Mouse (Mus musculus) heart, adult 2 months (tissue): ENCODE data around the gene Olfr701.

Experiments used
- CTCF ChIP-seq: fragments of 200-600 bp; IDR thresholded peaks from 2 replicates; pipeline ENCODE4 v1.8.1; 2022; ENCODE audit warnings: antibody characterized with exemption, mild to moderate bottlenecking, moderate library complexity
- EP300 ChIP-seq: fragments of 200-500 bp; IDR thresholded peaks from 2 replicates; pipeline ENCODE4 v1.6.1; 2011; ENCODE audit warnings: low read depth, low read length, control low read depth; ENCODE audit not compliant: insufficient read depth
- POLR2A ChIP-seq: fragments of 200-500 bp; IDR thresholded peaks from 2 replicates; pipeline ENCODE4 v1.6.1; 2011; ENCODE audit warnings: mild to moderate bottlenecking, low read depth, low read length, control low read depth; ENCODE audit not compliant: insufficient read depth

DNA sequence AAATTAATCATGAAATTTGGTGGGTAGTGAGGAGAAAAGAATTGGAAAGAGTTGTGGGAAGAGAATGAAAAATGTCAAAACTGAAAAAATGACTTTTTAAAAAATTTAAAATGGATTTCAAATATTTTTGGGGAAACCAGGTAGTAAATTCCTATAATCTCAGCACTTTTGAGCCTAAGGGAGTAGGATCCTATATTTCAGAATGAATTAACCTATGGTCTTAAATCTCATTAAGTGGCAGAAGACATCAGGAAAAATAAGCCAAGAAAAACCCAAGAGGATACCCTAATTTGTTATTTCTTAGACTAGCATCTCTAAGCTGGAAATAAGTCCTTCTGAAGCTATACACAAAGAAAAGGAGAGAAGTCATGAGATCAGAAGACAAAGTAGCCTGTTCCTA lies 49.0 kb downstream of the Olfr701 start, which contains the start of gene Olfr704:
- TF ChIP-seq POLR2A (no peak), CTCF (no peak), EP300 (no peak)
